Mouse (Mus musculus) stomach, postnatal 0 days (tissue): ENCODE measurements around the gene Pttg1ip. TPM values are rescaled to one million over a fixed set of nuclear protein-coding genes. Genes with fewer than 3 reads are reported as not detected.

Experiments
- ATAC-seq: fragments of 200-750 bp; cut with Nextera tagmentation; 2 replicates; pipeline ENCODE4 v1.8.0; 2017; ENCODE audit not compliant: low FRiP score, low TSS enrichment
- DNase-seq: peaks from one replicate; pipeline ENCODE4 v3.0.0-alpha.2; 2016; ENCODE audit warnings: low spot score
- H3K27ac ChIP-seq: fragments of 300-500 bp; sonication (generic); replicated peaks from 2 replicates; pipeline ENCODE4 v1.5.1; 2014; ENCODE audit warnings: mild to moderate bottlenecking, control low read depth
- H3K27me3 ChIP-seq: fragments of 300-500 bp; sonication (generic); 2 replicates; pipeline ENCODE4 v1.6.1; 2014; ENCODE audit warnings: low read length; ENCODE audit not compliant: control insufficient read depth, insufficient read depth
- H3K36me3 ChIP-seq: fragments of 300-500 bp; sonication (generic); 2 replicates; pipeline ENCODE4 v1.6.1; 2014; ENCODE audit warnings: low read length, mixed read lengths; ENCODE audit not compliant: control insufficient read depth, insufficient read depth
- H3K4me1 ChIP-seq: fragments of 300-500 bp; sonication (generic); replicated peaks from 2 replicates; pipeline ENCODE4 v1.6.1; 2014; ENCODE audit warnings: antibody characterized with exemption; ENCODE audit not compliant: control insufficient read depth, insufficient read depth
- H3K4me2 ChIP-seq: fragments of 300-500 bp; sonication (generic); replicated peaks from 2 replicates; pipeline ENCODE4 v1.6.1; 2014; ENCODE audit warnings: low read depth, mild to moderate bottlenecking, control low read depth, moderate library complexity
- H3K4me3 ChIP-seq: fragments of 300-500 bp; sonication (generic); 2 replicates; pipeline ENCODE4 v1.5.1; 2014; ENCODE audit warnings: low read depth, low read length, control low read depth
- H3K9ac ChIP-seq: fragments of 300-500 bp; sonication (generic); 2 replicates; pipeline ENCODE4 v1.6.1; 2014; ENCODE audit warnings: mild to moderate bottlenecking, low read length, control low read depth, mixed read lengths
- H3K9me3 ChIP-seq: fragments of 300-500 bp; sonication (generic); 2 replicates; pipeline ENCODE4 v1.6.1; 2016; ENCODE audit warnings: low read length; ENCODE audit not compliant: control insufficient read depth
- CTCF ChIP-seq: IDR thresholded peaks from 2 replicates; pipeline ENCODE4 v1.5.1; 2016; ENCODE audit warnings: antibody characterized with exemption, low read depth, mild to moderate bottlenecking, moderate library complexity
- EP300 ChIP-seq: optimal IDR thresholded peaks from 2 replicates; pipeline ENCODE3; 2016; ENCODE audit warnings: antibody characterized with exemption
- WGBS: fragments of 180-500 bp; shearing (Covaris S2); extraction: QIAGEN DNeasy Blood & Tissue Kit; methylation state at CpG from one replicate; pipeline ENCODE4 v1.1.7; 2014; 5-methylcytosine and 5-hydroxymethylcytosine counted together
- polyA plus RNA-seq: library from polyadenylated mRNA; unstranded; fragments of >200 nt; fragmentation: Nextera tagmentation; extraction: Ambion mirVana; gene quantifications from 2 replicates; pipeline ENCODE4 v1.2.1, GENCODE M21; 2015

Gene Pttg1ip
- polyA plus RNA-seq, 1 experiment from 2014 or later, result 278 TPM

DNA sequence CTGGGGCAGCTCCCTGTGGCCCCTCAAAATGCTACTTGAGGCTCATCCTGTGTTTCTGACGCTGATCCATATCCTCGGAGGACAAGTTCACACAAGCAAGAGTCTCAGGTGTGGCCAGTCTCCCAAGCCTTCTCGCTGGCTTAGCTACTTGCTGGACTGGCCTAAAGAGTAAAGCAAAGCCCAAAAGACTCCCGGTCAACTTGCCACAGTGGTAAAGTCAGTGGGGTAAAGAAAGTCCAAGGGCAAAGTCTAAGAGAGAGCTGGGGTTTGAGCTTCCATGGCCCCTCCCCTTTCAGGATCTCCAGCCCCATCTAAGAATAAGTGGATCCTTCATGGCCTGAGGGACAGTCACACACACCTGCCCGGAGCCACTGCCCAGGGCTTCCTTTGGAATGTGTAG lies 29.4 kb upstream of the Pttg1ip start:
- TF ChIP-seq CTCF (no peak), EP300 (no peak)
- DNase-seq, result no peak
- no peak for ATAC-seq
- no peak overlapping the region for H3K4me3 ChIP-seq
- no peak overlapping the region for H3K4me2 ChIP-seq
- H3K9me3 ChIP-seq, result no peaks in the 10 kb centered on the region
- H3K27ac ChIP-seq, result no peak overlapping the region
- no peak overlapping the region for H3K9ac ChIP-seq
- no peaks in the 10 kb centered on the region for H3K4me1 ChIP-seq
- 69% methylated on average over 5 of the region's 5 CpGs for WGBS
- H3K27me3 ChIP-seq, result no peaks in the 10 kb centered on the region
- no peaks in the 10 kb centered on the region for H3K36me3 ChIP-seq

DNA sequence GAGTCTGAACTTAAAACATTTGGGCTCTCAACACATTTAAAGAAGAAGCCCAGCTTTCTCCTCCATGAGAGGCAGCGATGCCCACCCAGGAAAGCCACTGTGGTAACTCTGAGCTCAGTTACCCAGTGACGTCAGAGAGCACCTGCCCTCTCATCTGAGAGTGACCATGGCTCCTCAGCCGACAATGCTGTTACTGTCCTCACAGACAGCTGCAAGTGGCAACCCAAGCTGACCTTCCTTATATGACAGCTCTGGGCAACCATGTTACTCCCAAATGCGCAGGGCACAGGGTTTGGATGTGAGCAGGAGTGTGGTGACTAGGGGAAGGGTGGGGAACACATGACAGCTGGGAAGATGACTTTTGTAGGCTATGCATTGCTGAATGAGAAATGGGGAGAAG lies 28.2 kb upstream of the Pttg1ip start:
- Histone ChIP-seq H3K27ac (no peak overlapping the region), H3K4me3 (no peak overlapping the region), H3K9me3 (no peaks in the 10 kb centered on the region), H3K9ac (no peak overlapping the region), H3K4me1 (no peaks in the 10 kb centered on the region), H3K27me3 (no peaks in the 10 kb centered on the region), H3K36me3 (no peaks in the 10 kb centered on the region), H3K4me2 (no peak overlapping the region)
- 75% methylated on average over 4 of the region's 4 CpGs for WGBS
- ATAC-seq (no peak), DNase-seq (no peak)
- TF ChIP-seq CTCF (no peak), EP300 (no peak)

DNA sequence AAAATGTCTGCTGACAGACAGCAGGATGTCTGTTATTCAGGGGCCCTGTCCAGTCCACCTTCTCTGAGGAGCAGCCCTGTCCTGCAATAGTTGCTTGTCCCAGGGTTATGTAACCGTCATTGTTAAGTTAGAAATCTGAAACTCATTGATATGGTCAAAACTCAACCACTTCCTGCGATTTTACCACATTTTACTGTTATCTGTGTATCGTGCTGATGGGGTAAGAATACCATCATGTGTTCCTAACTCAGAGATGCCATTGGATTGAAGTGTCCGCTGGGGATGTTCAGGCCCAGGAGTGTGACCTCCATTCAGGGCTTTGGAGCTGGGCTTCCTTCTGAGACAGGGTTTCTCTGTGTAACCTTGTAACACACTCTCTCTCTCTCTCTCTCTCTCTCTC lies 26.6 kb upstream of the Pttg1ip start:
- WGBS, result 87% methylated on average over 4 of the region's 4 CpGs
- ATAC-seq (no peak), DNase-seq (no peak)
- no peaks in the 10 kb centered on the region for H3K36me3 ChIP-seq
- no peaks in the 10 kb centered on the region for H3K4me1 ChIP-seq
- H3K9ac ChIP-seq, result no peak overlapping the region
- H3K27me3 ChIP-seq, result no peaks in the 10 kb centered on the region
- no peak overlapping the region for H3K27ac ChIP-seq
- H3K4me3 ChIP-seq, result no peak overlapping the region
- H3K4me2 ChIP-seq, result no peak overlapping the region
- TF ChIP-seq EP300 (no peak), CTCF (no peak)
- H3K9me3 ChIP-seq, result no peaks in the 10 kb centered on the region

DNA sequence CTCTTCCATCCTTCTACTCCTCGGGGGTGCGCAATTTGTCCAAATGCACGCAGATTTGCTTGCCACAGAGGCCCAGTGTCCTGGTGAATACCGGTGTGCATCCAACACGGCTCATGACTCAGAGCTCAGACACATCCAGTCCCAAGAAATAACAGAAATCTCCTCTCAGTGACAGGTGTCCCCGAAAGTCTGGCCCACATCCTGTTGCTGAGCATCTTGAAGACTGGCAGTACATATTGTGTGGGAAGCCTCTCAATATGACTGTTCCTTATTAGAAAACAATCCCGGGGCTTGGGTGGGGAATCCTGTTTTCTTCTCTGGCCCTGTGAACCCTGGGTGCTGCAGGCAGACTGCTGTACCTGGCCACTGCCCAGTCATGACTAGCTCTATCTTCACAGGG lies 24.9 kb upstream of the Pttg1ip start:
- ATAC-seq, result no peak
- WGBS, result 87% methylated on average over 7 of the region's 7 CpGs
- H3K9me3 ChIP-seq, result no peaks in the 10 kb centered on the region
- no peak overlapping the region for H3K4me2 ChIP-seq
- no peaks in the 10 kb centered on the region for H3K27me3 ChIP-seq
- H3K27ac ChIP-seq, result no peak overlapping the region
- no peak for DNase-seq
- no peak overlapping the region for H3K4me3 ChIP-seq
- no peak for TF ChIP-seq EP300
- no peak for TF ChIP-seq CTCF
- no peaks in the 10 kb centered on the region for H3K36me3 ChIP-seq
- H3K9ac ChIP-seq, result no peak overlapping the region
- H3K4me1 ChIP-seq, result no peaks in the 10 kb centered on the region

DNA sequence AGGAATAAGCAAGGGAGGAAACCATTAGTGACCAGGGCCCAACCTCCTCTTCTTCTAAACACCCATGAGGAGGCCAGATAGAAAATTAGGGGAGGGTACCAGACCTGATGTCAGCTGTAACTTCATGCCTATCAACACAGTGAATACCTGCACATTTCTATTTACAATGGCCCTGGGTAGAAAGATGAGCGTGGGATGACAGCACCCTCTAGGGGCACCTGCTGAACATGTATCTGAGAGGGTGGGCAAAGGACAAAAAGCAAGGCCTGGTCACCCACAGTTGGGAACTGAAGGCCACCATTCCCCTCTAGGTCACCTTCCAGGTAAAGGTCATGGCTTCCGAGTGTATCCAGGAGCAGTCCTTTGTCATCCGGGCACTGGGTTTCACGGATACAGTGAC lies 23.9 kb upstream of the Pttg1ip start:
- Histone ChIP-seq H3K4me3 (no peak overlapping the region), H3K36me3 (no peaks in the 10 kb centered on the region), H3K4me2 (no peak overlapping the region), H3K4me1 (no peaks in the 10 kb centered on the region), H3K9me3 (no peaks in the 10 kb centered on the region), H3K9ac (no peak overlapping the region), H3K27me3 (no peaks in the 10 kb centered on the region), H3K27ac (no peak overlapping the region)
- 72% methylated on average over 4 of the region's 4 CpGs for whole genome bisulfite sequencing
- DNase-seq (no peak), ATAC-seq (no peak)
- no peak for TF ChIP-seq EP300
- TF ChIP-seq CTCF, result peak; percentile 63

DNA sequence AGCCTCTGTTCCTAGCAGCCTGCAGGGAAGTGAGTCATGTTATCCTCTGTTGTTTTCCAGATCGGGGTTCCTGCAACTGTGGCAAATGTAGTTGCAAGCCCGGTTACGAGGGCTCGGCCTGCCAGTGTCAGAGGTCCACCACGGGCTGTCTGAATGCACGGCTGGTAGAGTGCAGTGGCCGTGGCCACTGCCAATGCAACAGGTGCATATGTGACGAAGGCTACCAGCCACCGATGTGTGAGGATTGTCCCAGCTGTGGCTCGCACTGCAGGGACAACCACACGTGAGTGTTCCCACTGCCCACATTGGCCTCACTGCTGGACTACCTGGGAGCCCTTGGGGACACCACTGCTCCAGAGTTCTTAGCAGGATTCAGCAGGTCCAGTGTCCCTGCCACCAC lies 21.4 kb upstream of the Pttg1ip start:
- no peak for DNase-seq
- H3K27me3 ChIP-seq, result no peaks in the 10 kb centered on the region
- no peaks in the 10 kb centered on the region for H3K9me3 ChIP-seq
- H3K27ac ChIP-seq, result no peak overlapping the region
- TF ChIP-seq EP300 (no peak), CTCF (no peak)
- no peaks in the 10 kb centered on the region for H3K4me1 ChIP-seq
- no peak for ATAC-seq
- H3K4me2 ChIP-seq, result no peak overlapping the region
- WGBS, result 83% methylated on average over 11 of the region's 11 CpGs
- H3K4me3 ChIP-seq, result no peak overlapping the region
- no peaks in the 10 kb centered on the region for H3K36me3 ChIP-seq
- no peak overlapping the region for H3K9ac ChIP-seq
